Mouse (Mus musculus): ENCODE measurements around the gene Cldn34b3. TPM values are rescaled to one million over a fixed set of nuclear protein-coding genes. Genes with fewer than 3 reads are reported as not detected.
"Not testable (repeated sequence)": the region's sequence is repeated elsewhere in the genome, so short reads cannot be mapped to it uniquely, and the experiment has no call there.

Gene Cldn34b3
- not detected in 2 replicates for polyA plus RNA-seq (2015; fragmentation: Nextera tagmentation; extraction: Ambion mirVana)

GRCm38 (mm10) chrX:76264004-76264403, at the start of gene Cldn34b3:
Gene Cldn34b3, plus strand, starts transcription at chrX:76264304.
- WGBS: 96% methylated on average over 1 of the region's 1 CpGs
- H3K9me3 ChIP-seq; H3K27me3 ChIP-seq; H3K4me3 ChIP-seq; H3K9ac ChIP-seq; H3K36me3 ChIP-seq; ATAC-seq (ENCODE audit: low FRiP score); H3K4me1 ChIP-seq (replicated peaks); H3K27ac ChIP-seq; H3K4me2 ChIP-seq: not testable (repeated sequence)

Other genes starting within 250 kb of the Cldn34b3 start
- gene Cldn34b4, start 129.0 kb downstream of the Cldn34b3 start, polyA plus RNA-seq (2015; fragmentation: Nextera tagmentation; extraction: Ambion mirVana): not detected in 2 replicates